Mouse (Mus musculus): ENCODE results near the gene Khdrbs1.

- TF ChIP-seq CTCF (conservative IDR thresholded peaks at IDR 0.05; ENCODE audit: low read length) (no peak), POU5F1 (IDR thresholded peaks at IDR 0.05; ENCODE audit: borderline replicate concordance, low read length) (no peak)
Measured at GRCm38 (mm10) chr4:129681837-129682236, 60.3 kb downstream of the Khdrbs1 start.
